30 mouse cellular contexts compared by ENCODE assay signal in genomic region chr12:84396947-84397679, GRCm38 (mm10). TPM values are rescaled to one million over a fixed set of nuclear protein-coding genes. Genes with fewer than 3 reads are reported as not detected.
DNase-seq lines count a peak whose midpoint lies in the region; ATAC-seq and TF ChIP-seq lines count a peak whose summit lies in the region.
"Had no signal": no experiment of that assay in that cellular context is flagged by ENCODE, and none has a peak within 500 bp of the region (broad histone marks: within the 10 kb centered on the region; RNA-seq: fewer than 3 reads in every experiment).

No protein-coding gene starts in this region.

- no peak for DNase-seq in embryonic facial prominence, embryonic 11.5 days (ENCODE audit: low spot score)
- DNase-seq in embryonic facial prominence, embryonic 10.5 days (ENCODE audit: low spot score): no peak
- DNase-seq in 416B (ENCODE audit: low read depth): peak; percentile 10
- no peak for DNase-seq in liver, postnatal 0 days
- DNase-seq in urinary bladder, postnatal 25 days (ENCODE audit: low spot score): no peak
- no peak for DNase-seq in cerebellum, adult 9-10 months
- DNase-seq in thymus, adult 2 months: no peak
- DNase-seq: adrenal gland, postnatal 14 days; cerebellum, adult 11 months; cerebellum, adult 9-11 months; forebrain, postnatal 0 days; heart, postnatal 14 days; kidney, adult 18-20 months; kidney, postnatal 4 days; layer of hippocampus, postnatal 36 days; lung, postnatal 36 days; right cerebral cortex, postnatal 4 days; thymus, postnatal 25 days had no signal

- no peaks in the 10 kb centered on the region for H3K36me3 ChIP-seq in embryonic facial prominence, embryonic 11.5 days (replicated peaks; ENCODE audit: control insufficient read depth, insufficient read depth, low read depth, low read length)
- H3K36me3 ChIP-seq in embryonic facial prominence, embryonic 10.5 days (replicated peaks): no peaks in the 10 kb centered on the region
- no peaks in the 10 kb centered on the region for H3K36me3 ChIP-seq in embryonic facial prominence, embryonic 15.5 days
- H3K36me3 ChIP-seq in liver, postnatal 0 days (replicated peaks; ENCODE audit: insufficient read depth, low read length): peaks cover 8% of the 10 kb centered on the region; the same call in 1 of the 2 replicates
- H3K36me3 ChIP-seq in thymus, adult 2 months (ENCODE audit: control insufficient read depth, insufficient read depth, low read length): peaks cover 35% of the 10 kb centered on the region
- H3K36me3 ChIP-seq: forebrain, embryonic 12.5 days; hindbrain, embryonic 10.5 days; kidney, embryonic 15.5 days; limb, embryonic 10.5 days; limb, embryonic 15.5 days; neural tube, embryonic 12.5 days had no signal

- H3K4me3 ChIP-seq in embryonic facial prominence, embryonic 11.5 days (ENCODE audit: low read depth, low read length): no peak overlapping the region
- no peak overlapping the region for H3K4me3 ChIP-seq in embryonic facial prominence, embryonic 10.5 days
- no peak overlapping the region; the same call in 1 of the 2 replicates for H3K4me3 ChIP-seq in embryonic facial prominence, embryonic 15.5 days (replicated peaks)
- H3K4me3 ChIP-seq in liver, postnatal 0 days (ENCODE audit: low read depth, low read length): no peak overlapping the region
- no peak overlapping the region for H3K4me3 ChIP-seq in thymus, adult 2 months (ENCODE audit: control insufficient read depth, insufficient read depth, low read length)
- H3K4me3 ChIP-seq: erythroblast, embryonic 14.5 days; forebrain, embryonic 12.5 days; hindbrain, embryonic 10.5 days; kidney, embryonic 15.5 days; limb, embryonic 10.5 days; limb, embryonic 15.5 days; myocyte; neural tube, embryonic 12.5 days had no signal

- no peak for TF ChIP-seq POLR2A in thymus, adult 2 months (IDR thresholded peaks at IDR 0.05; ENCODE audit: control insufficient read depth, extremely low read depth, insufficient read depth, low read length, poor library complexity)

- no peak overlapping the region for H3K4me2 ChIP-seq in embryonic facial prominence, embryonic 11.5 days (ENCODE audit: low read depth, low read length)
- no peak overlapping the region for H3K4me2 ChIP-seq in embryonic facial prominence, embryonic 15.5 days (replicated peaks)
- no peak overlapping the region for H3K4me2 ChIP-seq in liver, postnatal 0 days (ENCODE audit: low read depth, low read length)
- H3K4me2 ChIP-seq: forebrain, embryonic 12.5 days; kidney, embryonic 15.5 days; limb, embryonic 15.5 days; midbrain, embryonic 11.5 days; neural tube, embryonic 12.5 days had no signal

- no peak for TF ChIP-seq CTCF in liver, postnatal 0 days (IDR thresholded peaks at IDR 0.05; ENCODE audit: low read depth)
- no peak for TF ChIP-seq CTCF in thymus, adult 2 months (IDR thresholded peaks at IDR 0.05; ENCODE audit: borderline replicate concordance, control insufficient read depth, extremely low read depth, insufficient read depth, low read length, poor library complexity)

- no peaks in the 10 kb centered on the region for H3K27me3 ChIP-seq in embryonic facial prominence, embryonic 11.5 days (ENCODE audit: control insufficient read depth, insufficient read depth, low read length)
- no peaks in the 10 kb centered on the region for H3K27me3 ChIP-seq in embryonic facial prominence, embryonic 10.5 days (replicated peaks; ENCODE audit: low read depth, poor library complexity, severe bottlenecking)
- H3K27me3 ChIP-seq in embryonic facial prominence, embryonic 15.5 days: no peaks in the 10 kb centered on the region
- H3K27me3 ChIP-seq in liver, postnatal 0 days (ENCODE audit: insufficient read depth, low read length): no peaks in the 10 kb centered on the region
- H3K27me3 ChIP-seq in thymus, adult 2 months (ENCODE audit: control insufficient read depth, insufficient read depth, low read length): no peaks in the 10 kb centered on the region
- H3K27me3 ChIP-seq: forebrain, embryonic 12.5 days; kidney, embryonic 15.5 days; limb, embryonic 15.5 days; neural tube, embryonic 12.5 days; Patski had no signal

- H3K27ac ChIP-seq in embryonic facial prominence, embryonic 11.5 days (replicated peaks; ENCODE audit: low read depth, low read length): no peak overlapping the region
- H3K27ac ChIP-seq in embryonic facial prominence, embryonic 10.5 days (replicated peaks): no peak overlapping the region
- H3K27ac ChIP-seq in embryonic facial prominence, embryonic 15.5 days (replicated peaks): no peak overlapping the region; the same call in 1 of the 2 replicates
- H3K27ac ChIP-seq in liver, postnatal 0 days (ENCODE audit: low read depth): peak overlapping the region; percentile 57
- H3K27ac ChIP-seq in thymus, adult 2 months (ENCODE audit: control insufficient read depth, insufficient read depth, low read length): no peak overlapping the region
- H3K27ac ChIP-seq: forebrain, embryonic 12.5 days; hindbrain, embryonic 10.5 days; kidney, embryonic 15.5 days; limb, embryonic 10.5 days; limb, embryonic 15.5 days; neural tube, embryonic 12.5 days had no signal

- H3K9me3 ChIP-seq in embryonic facial prominence, embryonic 11.5 days (replicated peaks; ENCODE audit: control insufficient read depth, low read length): no peaks in the 10 kb centered on the region
- H3K9me3 ChIP-seq in embryonic facial prominence, embryonic 10.5 days: no peaks in the 10 kb centered on the region
- H3K9me3 ChIP-seq in embryonic facial prominence, embryonic 15.5 days (replicated peaks): no peaks in the 10 kb centered on the region
- H3K9me3 ChIP-seq in liver, postnatal 0 days (ENCODE audit: low read length): no peaks in the 10 kb centered on the region
- H3K9me3 ChIP-seq: forebrain, embryonic 12.5 days; hindbrain, embryonic 10.5 days; kidney, embryonic 15.5 days; limb, embryonic 10.5 days; limb, embryonic 15.5 days; neural tube, embryonic 12.5 days had no signal

- no peak overlapping the region for H3K9ac ChIP-seq in embryonic facial prominence, embryonic 11.5 days (replicated peaks; ENCODE audit: low read length)
- H3K9ac ChIP-seq in embryonic facial prominence, embryonic 15.5 days: no peak overlapping the region
- H3K9ac ChIP-seq in liver, postnatal 0 days (replicated peaks): no peak overlapping the region
- H3K9ac ChIP-seq: forebrain, embryonic 12.5 days; forebrain, postnatal 0 days; kidney, embryonic 15.5 days; limb, embryonic 15.5 days; neural tube, embryonic 12.5 days had no signal

- 84% methylated on average over 14 of the region's 14 CpGs for WGBS in embryonic facial prominence, embryonic 11.5 days
- 89% methylated on average over 14 of the region's 14 CpGs for WGBS in embryonic facial prominence, embryonic 10.5 days
- 69% methylated on average over 14 of the region's 14 CpGs for WGBS in embryonic facial prominence, embryonic 15.5 days
- WGBS in liver, postnatal 0 days (ENCODE audit: insufficient replicate concordance): 76% methylated on average over 14 of the region's 14 CpGs
- 93% methylated on average over 14 of the region's 14 CpGs for WGBS in thymus, adult 2 months

- ATAC-seq in embryonic facial prominence, embryonic 11.5 days (replicated peaks; ENCODE audit: insufficient number of reproducible peaks, low FRiP score, low TSS enrichment, low read depth): peak; percentile 56; the same call in 1 of the 2 replicates
- peak; percentile 85 for ATAC-seq in embryonic facial prominence, embryonic 15.5 days (ENCODE audit: insufficient number of reproducible peaks, low FRiP score, low TSS enrichment, low read depth)
- ATAC-seq in liver, postnatal 0 days: peak; percentile 74
- ATAC-seq: forebrain, postnatal 0 days; hindbrain, embryonic 16.5 days; Patski had no signal

- TF ChIP-seq EP300 in liver, postnatal 0 days (IDR thresholded peaks at IDR 0.05; ENCODE audit: low read depth): no peak

- H3K4me1 ChIP-seq in embryonic facial prominence, embryonic 11.5 days (ENCODE audit: control insufficient read depth, insufficient read depth, low read length): no peaks in the 10 kb centered on the region
- no peaks in the 10 kb centered on the region for H3K4me1 ChIP-seq in embryonic facial prominence, embryonic 10.5 days
- H3K4me1 ChIP-seq in embryonic facial prominence, embryonic 15.5 days: no peaks in the 10 kb centered on the region
- peaks cover 10% of the 10 kb centered on the region; the same call in 1 of the 2 replicates for H3K4me1 ChIP-seq in liver, postnatal 0 days (ENCODE audit: insufficient read depth)
- H3K4me1 ChIP-seq in thymus, adult 2 months (replicated peaks; ENCODE audit: control insufficient read depth, insufficient read depth, low read length): no peaks in the 10 kb centered on the region
- H3K4me1 ChIP-seq: forebrain, embryonic 12.5 days; hindbrain, embryonic 10.5 days; limb, embryonic 15.5 days; neural tube, embryonic 12.5 days had no signal

RNA-seq across cellular contexts. Expression of gene Entpd5, which starts 11.7 kb away (rescaled TPM):
- polyA plus RNA-seq in embryonic facial prominence, embryonic 11.5 days (2014; fragmentation: Nextera tagmentation; extraction: Ambion mirVana): 9.0 and 10.9 TPM in 2 replicates
- polyA plus RNA-seq in embryonic facial prominence, embryonic 10.5 days (2016; fragmentation: Nextera tagmentation; extraction: Ambion mirVana): 8.1 and 10.0 TPM in 2 replicates
- polyA plus RNA-seq in embryonic facial prominence, embryonic 15.5 days (2015; fragmentation: Nextera tagmentation; extraction: Ambion mirVana): 22.0 and 24.1 TPM in 2 replicates
- 23.5 and 24.8 TPM in 2 replicates for polyA plus RNA-seq in liver, postnatal 0 days (2015; fragmentation: Nextera tagmentation; extraction: Ambion mirVana)
- polyA plus RNA-seq in thymus, adult 2 months (2012; rRNA removed): 24.6 and 24.8 TPM in 2 replicates

RNA-seq across cellular contexts. Expression of gene Bbof1, which starts 11.8 kb away (rescaled TPM):
- 0.41 and 0.49 TPM in 2 replicates for polyA plus RNA-seq in embryonic facial prominence, embryonic 11.5 days (2014; fragmentation: Nextera tagmentation; extraction: Ambion mirVana)
- polyA plus RNA-seq in embryonic facial prominence, embryonic 10.5 days (2016; fragmentation: Nextera tagmentation; extraction: Ambion mirVana): 0.49 and 0.80 TPM in 2 replicates
- polyA plus RNA-seq in embryonic facial prominence, embryonic 15.5 days (2015; fragmentation: Nextera tagmentation; extraction: Ambion mirVana): 4.1 and 5.4 TPM in 2 replicates
- polyA plus RNA-seq in liver, postnatal 0 days (2015; fragmentation: Nextera tagmentation; extraction: Ambion mirVana): 0.34 and 0.51 TPM in 2 replicates
- 0.42 and 0.73 TPM in 2 replicates for polyA plus RNA-seq in thymus, adult 2 months (2012; rRNA removed)

RNA-seq across cellular contexts. Expression of gene Rnf113a2, which starts 19.9 kb away (rescaled TPM):
- 29.4 and 30.0 TPM in 2 replicates for polyA plus RNA-seq in embryonic facial prominence, embryonic 11.5 days (2014; fragmentation: Nextera tagmentation; extraction: Ambion mirVana)
- 23.3 and 24.6 TPM in 2 replicates for polyA plus RNA-seq in embryonic facial prominence, embryonic 10.5 days (2016; fragmentation: Nextera tagmentation; extraction: Ambion mirVana)
- polyA plus RNA-seq in embryonic facial prominence, embryonic 15.5 days (2015; fragmentation: Nextera tagmentation; extraction: Ambion mirVana): 23.5 and 23.8 TPM in 2 replicates
- 13.3 and 13.9 TPM in 2 replicates for polyA plus RNA-seq in liver, postnatal 0 days (2015; fragmentation: Nextera tagmentation; extraction: Ambion mirVana)
- 7.1 and 7.6 TPM in 2 replicates for polyA plus RNA-seq in thymus, adult 2 months (2012; rRNA removed)

RNA-seq across cellular contexts. Expression of gene Fam161b, which starts 35.5 kb away (rescaled TPM):
- polyA plus RNA-seq in embryonic facial prominence, embryonic 11.5 days (2014; fragmentation: Nextera tagmentation; extraction: Ambion mirVana): 3.3 and 3.7 TPM in 2 replicates
- polyA plus RNA-seq in embryonic facial prominence, embryonic 10.5 days (2016; fragmentation: Nextera tagmentation; extraction: Ambion mirVana): 4.0 and 4.7 TPM in 2 replicates
- 4.4 and 5.8 TPM in 2 replicates for polyA plus RNA-seq in embryonic facial prominence, embryonic 15.5 days (2015; fragmentation: Nextera tagmentation; extraction: Ambion mirVana)
- polyA plus RNA-seq in liver, postnatal 0 days (2015; fragmentation: Nextera tagmentation; extraction: Ambion mirVana): 0.15 and 0.31 TPM in 2 replicates
- polyA plus RNA-seq in thymus, adult 2 months (2012; rRNA removed): 0.94 and 1.2 TPM in 2 replicates

RNA-seq across cellular contexts. Expression of gene Coq6, which starts 35.7 kb away (rescaled TPM):
- polyA plus RNA-seq in embryonic facial prominence, embryonic 11.5 days (2014; fragmentation: Nextera tagmentation; extraction: Ambion mirVana): 47.2 and 54.3 TPM in 2 replicates
- polyA plus RNA-seq in embryonic facial prominence, embryonic 10.5 days (2016; fragmentation: Nextera tagmentation; extraction: Ambion mirVana): 44.8 and 44.9 TPM in 2 replicates
- polyA plus RNA-seq in embryonic facial prominence, embryonic 15.5 days (2015; fragmentation: Nextera tagmentation; extraction: Ambion mirVana): 41.4 and 42.6 TPM in 2 replicates
- 17.6 and 18.7 TPM in 2 replicates for polyA plus RNA-seq in liver, postnatal 0 days (2015; fragmentation: Nextera tagmentation; extraction: Ambion mirVana)
- 63.3 and 70.5 TPM in 2 replicates for polyA plus RNA-seq in thymus, adult 2 months (2012; rRNA removed)
